Mouse (Mus musculus): Measurements from ENCODE around the gene Paqr5. TPM values are rescaled to one million over a fixed set of nuclear protein-coding genes. Genes with fewer than 3 reads are reported as not detected.

Paqr5 gene
- polyA plus RNA-seq, 1 experiment = 0.93 TPM

GRCm38 (mm10) chr9:62007028-62007427, 19.6 kb downstream of the Paqr5 start:
- Histone ChIP-seq H3K4me1 (ENCODE audit: control insufficient read depth, insufficient read depth, low read length) (no peaks in the 10 kb centered on the region), H3K27ac (ENCODE audit: insufficient read depth, low read length) (no peak overlapping the region), H3K27me3 (ENCODE audit: control insufficient read depth, insufficient read depth, low read length, poor library complexity, severe bottlenecking) (no peaks in the 10 kb centered on the region), H3K4me3 (ENCODE audit: low read depth, low read length) (no peak overlapping the region), H3K36me3 (ENCODE audit: control insufficient read depth, insufficient read depth, low read length, poor library complexity, severe bottlenecking) (no peaks in the 10 kb centered on the region), H3K9me3 (replicated peaks; ENCODE audit: control insufficient read depth, insufficient read depth, low read length, poor library complexity, severe bottlenecking) (no peaks in the 10 kb centered on the region), H3K9ac (ENCODE audit: low read depth, poor library complexity, severe bottlenecking) (no peak overlapping the region)
- no peak for TF ChIP-seq EP300 (IDR thresholded peaks at IDR 0.05; ENCODE audit: insufficient read depth, low read depth, low read length)
- TF ChIP-seq CTCF (IDR thresholded peaks at IDR 0.05; ENCODE audit: low read depth, low read length) = no peak
- TF ChIP-seq POLR2A (IDR thresholded peaks at IDR 0.05; ENCODE audit: insufficient read depth, low read length) = no peak

GRCm38 (mm10) chr9:62003611-62004010, 23.0 kb downstream of the Paqr5 start:
- TF ChIP-seq CTCF (IDR thresholded peaks at IDR 0.05; ENCODE audit: low read depth, low read length) = no peak
- no peak for TF ChIP-seq EP300 (IDR thresholded peaks at IDR 0.05; ENCODE audit: insufficient read depth, low read depth, low read length)
- no peak for TF ChIP-seq POLR2A (IDR thresholded peaks at IDR 0.05; ENCODE audit: insufficient read depth, low read length)
- no peaks in the 10 kb centered on the region for H3K36me3 ChIP-seq (ENCODE audit: control insufficient read depth, insufficient read depth, low read length, poor library complexity, severe bottlenecking)
- no peaks in the 10 kb centered on the region for H3K27me3 ChIP-seq (ENCODE audit: control insufficient read depth, insufficient read depth, low read length, poor library complexity, severe bottlenecking)
- H3K4me1 ChIP-seq (ENCODE audit: control insufficient read depth, insufficient read depth, low read length) = peaks cover 1% of the 10 kb centered on the region
- H3K27ac ChIP-seq (ENCODE audit: insufficient read depth, low read length) = no peak overlapping the region
- H3K9me3 ChIP-seq (replicated peaks; ENCODE audit: control insufficient read depth, insufficient read depth, low read length, poor library complexity, severe bottlenecking) = no peaks in the 10 kb centered on the region
- no peak overlapping the region for H3K4me3 ChIP-seq (ENCODE audit: low read depth, low read length)
- no peak overlapping the region for H3K9ac ChIP-seq (ENCODE audit: low read depth, poor library complexity, severe bottlenecking)

DNA sequence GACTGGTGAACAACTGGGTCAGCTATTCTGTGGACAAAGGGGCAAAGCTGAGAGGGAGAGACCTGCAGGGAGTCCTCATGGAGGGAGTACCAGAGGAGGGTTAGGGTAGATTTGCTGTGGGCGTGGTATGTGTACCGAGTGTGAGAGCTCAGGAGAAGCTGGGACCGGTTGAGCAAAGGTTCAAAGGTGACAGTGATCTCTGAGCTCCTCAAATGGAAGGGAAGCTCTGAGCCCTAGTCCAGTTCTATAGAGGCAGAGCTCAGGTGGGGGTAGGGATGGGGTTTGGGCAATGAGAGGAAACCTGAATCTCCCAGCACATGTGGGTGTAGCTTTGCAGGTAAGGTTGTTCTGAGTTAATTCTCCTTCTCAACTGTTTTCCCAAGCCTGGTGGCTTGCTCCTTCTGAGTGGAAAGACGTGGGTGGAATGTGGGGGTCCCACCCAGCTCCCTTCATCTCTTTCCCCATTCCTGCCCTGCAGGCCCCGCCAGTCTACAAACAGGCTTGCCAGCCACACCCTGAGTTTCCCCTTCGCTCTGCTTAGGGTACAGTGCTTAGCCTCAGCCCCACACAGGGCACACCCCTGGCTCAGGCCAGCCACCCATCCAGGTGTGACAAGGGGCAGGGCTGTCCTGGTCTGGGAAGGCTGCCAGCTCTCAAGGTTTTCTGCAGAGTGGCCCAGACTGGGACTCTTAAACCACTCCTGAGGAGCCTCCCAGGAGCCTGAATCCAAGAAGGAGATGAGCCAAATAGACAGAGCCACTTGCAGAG, 26.8 kb downstream of the Paqr5 start:
- TF ChIP-seq POLR2A (IDR thresholded peaks at IDR 0.05; ENCODE audit: insufficient read depth, low read length) = no peak
- TF ChIP-seq EP300 (IDR thresholded peaks at IDR 0.05; ENCODE audit: insufficient read depth, low read depth, low read length) = no peak
- TF ChIP-seq CTCF (IDR thresholded peaks at IDR 0.05; ENCODE audit: low read depth, low read length) = no peak
- no peak overlapping the region for H3K4me3 ChIP-seq (ENCODE audit: low read depth, low read length)
- no peak overlapping the region for H3K9ac ChIP-seq (ENCODE audit: low read depth, poor library complexity, severe bottlenecking)
- no peaks in the 10 kb centered on the region for H3K9me3 ChIP-seq (replicated peaks; ENCODE audit: control insufficient read depth, insufficient read depth, low read length, poor library complexity, severe bottlenecking)
- H3K27ac ChIP-seq (ENCODE audit: insufficient read depth, low read length) = no peak overlapping the region
- no peaks in the 10 kb centered on the region for H3K36me3 ChIP-seq (ENCODE audit: control insufficient read depth, insufficient read depth, low read length, poor library complexity, severe bottlenecking)
- no peaks in the 10 kb centered on the region for H3K27me3 ChIP-seq (ENCODE audit: control insufficient read depth, insufficient read depth, low read length, poor library complexity, severe bottlenecking)
- peaks cover 1% of the 10 kb centered on the region for H3K4me1 ChIP-seq (ENCODE audit: control insufficient read depth, insufficient read depth, low read length)

- H3K36me3 ChIP-seq (ENCODE audit: control insufficient read depth, insufficient read depth, low read length, poor library complexity, severe bottlenecking) = no peaks in the 10 kb centered on the region
- no peak for TF ChIP-seq POLR2A (IDR thresholded peaks at IDR 0.05; ENCODE audit: insufficient read depth, low read length)
- TF ChIP-seq CTCF (IDR thresholded peaks at IDR 0.05; ENCODE audit: low read depth, low read length) = no peak
- no peak for TF ChIP-seq EP300 (IDR thresholded peaks at IDR 0.05; ENCODE audit: insufficient read depth, low read depth, low read length)
- no peak overlapping the region for H3K27ac ChIP-seq (ENCODE audit: insufficient read depth, low read length)
- no peaks in the 10 kb centered on the region for H3K27me3 ChIP-seq (ENCODE audit: control insufficient read depth, insufficient read depth, low read length, poor library complexity, severe bottlenecking)
- no peak overlapping the region for H3K4me3 ChIP-seq (ENCODE audit: low read depth, low read length)
- no peak overlapping the region for H3K9ac ChIP-seq (ENCODE audit: low read depth, poor library complexity, severe bottlenecking)
- no peaks in the 10 kb centered on the region for H3K9me3 ChIP-seq (replicated peaks; ENCODE audit: control insufficient read depth, insufficient read depth, low read length, poor library complexity, severe bottlenecking)
- peaks cover 1% of the 10 kb centered on the region for H3K4me1 ChIP-seq (ENCODE audit: control insufficient read depth, insufficient read depth, low read length)
Measured at GRCm38 (mm10) chr9:61997860-61998259, 28.8 kb downstream of the Paqr5 start.

GRCm38 (mm10) chr9:61991158-61991557, 35.5 kb downstream of the Paqr5 start:
- Histone ChIP-seq H3K27ac (ENCODE audit: insufficient read depth, low read length) (no peak overlapping the region), H3K27me3 (ENCODE audit: control insufficient read depth, insufficient read depth, low read length, poor library complexity, severe bottlenecking) (no peaks in the 10 kb centered on the region)
- no peak for TF ChIP-seq EP300 (IDR thresholded peaks at IDR 0.05; ENCODE audit: insufficient read depth, low read depth, low read length)

DNA sequence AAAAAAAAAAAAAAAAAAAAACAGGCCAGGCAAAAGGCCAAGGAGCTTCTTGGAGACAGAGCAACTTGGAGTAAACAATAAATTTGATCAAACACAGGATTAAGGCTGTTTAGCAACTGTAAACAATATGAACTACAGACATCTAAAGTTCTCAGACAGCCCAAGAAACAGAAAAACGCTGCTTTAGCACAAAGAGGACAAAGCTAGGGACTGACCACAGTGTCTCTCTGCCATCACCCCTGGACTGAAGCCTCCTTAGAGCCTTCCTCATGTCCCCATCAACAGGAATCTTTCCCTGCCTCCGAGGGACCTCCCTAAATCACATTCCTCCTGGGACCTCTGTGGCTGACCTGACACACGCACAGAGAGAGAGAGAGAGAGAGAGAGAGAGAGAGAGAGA, 35.9 kb downstream of the Paqr5 start:
- Histone ChIP-seq H3K9ac (ENCODE audit: low read depth, poor library complexity, severe bottlenecking) (no peak overlapping the region), H3K4me1 (ENCODE audit: control insufficient read depth, insufficient read depth, low read length) (no peaks in the 10 kb centered on the region), H3K27ac (ENCODE audit: insufficient read depth, low read length) (no peak overlapping the region), H3K9me3 (replicated peaks; ENCODE audit: control insufficient read depth, insufficient read depth, low read length, poor library complexity, severe bottlenecking) (no peaks in the 10 kb centered on the region), H3K4me3 (ENCODE audit: low read depth, low read length) (no peak overlapping the region), H3K36me3 (ENCODE audit: control insufficient read depth, insufficient read depth, low read length, poor library complexity, severe bottlenecking) (no peaks in the 10 kb centered on the region), H3K27me3 (ENCODE audit: control insufficient read depth, insufficient read depth, low read length, poor library complexity, severe bottlenecking) (no peaks in the 10 kb centered on the region)
- TF ChIP-seq POLR2A (IDR thresholded peaks at IDR 0.05; ENCODE audit: insufficient read depth, low read length) (no peak), EP300 (IDR thresholded peaks at IDR 0.05; ENCODE audit: insufficient read depth, low read depth, low read length) (no peak), CTCF (IDR thresholded peaks at IDR 0.05; ENCODE audit: low read depth, low read length) (no peak)

More at GRCm38 (mm10) chr9:61991158-61991557, 35.5 kb downstream of the Paqr5 start:
- Histone ChIP-seq H3K9me3 (replicated peaks; ENCODE audit: control insufficient read depth, insufficient read depth, low read length, poor library complexity, severe bottlenecking) (no peaks in the 10 kb centered on the region), H3K9ac (ENCODE audit: low read depth, poor library complexity, severe bottlenecking) (no peak overlapping the region), H3K4me1 (ENCODE audit: control insufficient read depth, insufficient read depth, low read length) (no peaks in the 10 kb centered on the region), H3K36me3 (ENCODE audit: control insufficient read depth, insufficient read depth, low read length, poor library complexity, severe bottlenecking) (no peaks in the 10 kb centered on the region), H3K4me3 (ENCODE audit: low read depth, low read length) (no peak overlapping the region)

Data from ES-Bruce4 (cell line).